15 mouse cellular contexts compared by ENCODE assay signal in genomic region chr14:18280375-18280774, GRCm38 (mm10).
"Had no signal": no experiment of that assay in that cellular context is flagged by ENCODE, and none has a peak within 500 bp of the region (broad histone marks: within the 10 kb centered on the region; RNA-seq: fewer than 3 reads in every experiment).

No protein-coding gene starts in this region.

- H3K4me1 ChIP-seq: limb, embryonic 12.5 days; liver, embryonic 13.5 days; midbrain, embryonic 12.5 days had no signal

- H3K4me3 ChIP-seq: layer of hippocampus, adult 2 months; limb, embryonic 12.5 days; liver, embryonic 13.5 days; midbrain, embryonic 12.5 days had no signal

- H3K27me3 ChIP-seq: limb, embryonic 12.5 days; liver, embryonic 13.5 days; midbrain, embryonic 12.5 days had no signal

- DNase-seq: kidney, adult 18-20 months; kidney, postnatal 10 days; kidney, postnatal 4 days; liver; liver, embryonic 13.5 days; lung, adult 18-20 months; retina, postnatal 1 day; right cerebral cortex, postnatal 4 days; spleen, adult 18-20 months; thymus, adult 18-20 months; thymus, postnatal 14 days had no signal

- ATAC-seq: midbrain, embryonic 16.5 days had no signal

- H3K27ac ChIP-seq: layer of hippocampus, adult 2 months; limb, embryonic 12.5 days; liver, embryonic 13.5 days; midbrain, embryonic 12.5 days had no signal

- H3K9me3 ChIP-seq: limb, embryonic 12.5 days; liver, embryonic 13.5 days; midbrain, embryonic 12.5 days had no signal

- H3K4me2 ChIP-seq: limb, embryonic 12.5 days; liver, embryonic 13.5 days; midbrain, embryonic 12.5 days had no signal

- H3K9ac ChIP-seq: limb, embryonic 12.5 days; liver, embryonic 13.5 days; midbrain, embryonic 12.5 days had no signal
